Mouse (Mus musculus) frontal cortex, postnatal 14 days (tissue): ENCODE data around the gene Gtpbp2.

Source experiments
- DNase-seq, 2 experiments: peaks; one replicate each; pipeline ENCODE4 v3.0.0; 2022; ENCODE audit warnings: low spot score in 2 of 2

Gene Gtpbp2

GRCm38 (mm10) chr17:46160686-46161085 lies at the start of gene Gtpbp2:
Gene Gtpbp2 (plus strand): TSS chr17:46161032.
- DNase-seq, result peak; percentile 92 to 98

- DNase-seq, result no peak
Observed at GRCm38 (mm10) chr17:46115489-46115888, 45.3 kb upstream of the Gtpbp2 start.

GRCm38 (mm10) chr17:46116138-46116537 lies 44.7 kb upstream of the Gtpbp2 start:
- DNase-seq, result no peak

GRCm38 (mm10) chr17:46116881-46117280 lies 44.0 kb upstream of the Gtpbp2 start:
- DNase-seq, result no peak

- DNase-seq, result no peak
Observed at GRCm38 (mm10) chr17:46117623-46118422, 43.0 kb upstream of the Gtpbp2 start.

GRCm38 (mm10) chr17:46118423-46118850 lies 42.4 kb upstream of the Gtpbp2 start:
- DNase-seq, result no peak

- DNase-seq, result no peak
Observed at GRCm38 (mm10) chr17:46119641-46120040, 41.2 kb upstream of the Gtpbp2 start.

- DNase-seq, result no peak
Observed at GRCm38 (mm10) chr17:46122791-46123190, 38.0 kb upstream of the Gtpbp2 start.

GRCm38 (mm10) chr17:46123285-46123684 lies 37.5 kb upstream of the Gtpbp2 start:
- no peak for DNase-seq

GRCm38 (mm10) chr17:46123953-46124700 lies 36.7 kb upstream of the Gtpbp2 start:
- DNase-seq, result no peak

- no peak for DNase-seq
Observed at GRCm38 (mm10) chr17:46126608-46127007, 34.2 kb upstream of the Gtpbp2 start.

- DNase-seq, result no peak
Observed at GRCm38 (mm10) chr17:46127814-46128493, 32.9 kb upstream of the Gtpbp2 start.

GRCm38 (mm10) chr17:46129741-46130498 lies 30.9 kb upstream of the Gtpbp2 start:
- DNase-seq, result no peak

- DNase-seq, result peak in 1 of 2 experiments; percentile 65
Observed at GRCm38 (mm10) chr17:46132058-46132718, 28.6 kb upstream of the Gtpbp2 start.

- no peak for DNase-seq
Observed at GRCm38 (mm10) chr17:46132862-46133261, 28.0 kb upstream of the Gtpbp2 start.

- no peak for DNase-seq
Observed at GRCm38 (mm10) chr17:46138563-46139236, 22.1 kb upstream of the Gtpbp2 start.

- DNase-seq, result no peak
Observed at GRCm38 (mm10) chr17:46139872-46140271, 21.0 kb upstream of the Gtpbp2 start.

GRCm38 (mm10) chr17:46143578-46144423 lies 17.0 kb upstream of the Gtpbp2 start, which contains the start of gene Rsph9:
Gene Rsph9 (minus strand): TSS chr17:46144216.
- peak; percentile 66 to 74 for DNase-seq
